Mouse (Mus musculus) C2C12 (cell line): ENCODE results near the gene Luzp1.

Experiments used
- CTCF ChIP-seq: IDR thresholded peaks from one replicate; pipeline ENCODE4 v1.5.1; 2011; ENCODE audit not compliant: control insufficient read depth, insufficient read depth, insufficient read length
- MAX ChIP-seq: IDR thresholded peaks from one replicate; pipeline ENCODE4 v1.6.1; 2011; ENCODE audit warnings: mild to moderate bottlenecking, control low read depth
- MYOD1 ChIP-seq: IDR thresholded peaks from one replicate; pipeline ENCODE4 v1.6.1; 2011; ENCODE audit warnings: low read depth; ENCODE audit not compliant: control insufficient read depth, insufficient read length
- MYOG ChIP-seq: IDR thresholded peaks from one replicate; pipeline ENCODE4 v1.6.1; 2011; ENCODE audit not compliant: control insufficient read depth, insufficient read length; ENCODE audit errors: extremely low read depth
- USF1 ChIP-seq: IDR thresholded peaks from one replicate; pipeline ENCODE4 v1.6.1; 2011; ENCODE audit warnings: low read depth, mild to moderate bottlenecking, control low read depth, moderate library complexity

- TF ChIP-seq CTCF (no peak), MAX (no peak), MYOD1 (no peak), MYOG (no peak), USF1 (no peak)
These were observed 46.3 kb upstream of the Luzp1 start, which contains the start of gene Htr1d for GRCm38 (mm10) chr4:136423224-136423623.
